Mouse (Mus musculus): ENCODE data around the gene Eri3.

GRCm38 (mm10) chr4:117636891-117637613 is 86.9 kb downstream of the Eri3 start:
- TF ChIP-seq CTCF (IDR thresholded peaks at IDR 0.05; ENCODE audit: control insufficient read depth, insufficient read depth, insufficient replicate concordance, low read depth, low read length): no peak
- no peak for TF ChIP-seq POLR2A (IDR thresholded peaks at IDR 0.05; ENCODE audit: control insufficient read depth, low read depth, low read length)
